Mouse (Mus musculus): ENCODE results near the gene Ctnnb1. TPM values are rescaled to one million over a fixed set of nuclear protein-coding genes. Genes with fewer than 3 reads are reported as not detected.

Gene Ctnnb1
- polyA plus RNA-seq, 1 experiment from 2014 or later = 470 TPM

DNA sequence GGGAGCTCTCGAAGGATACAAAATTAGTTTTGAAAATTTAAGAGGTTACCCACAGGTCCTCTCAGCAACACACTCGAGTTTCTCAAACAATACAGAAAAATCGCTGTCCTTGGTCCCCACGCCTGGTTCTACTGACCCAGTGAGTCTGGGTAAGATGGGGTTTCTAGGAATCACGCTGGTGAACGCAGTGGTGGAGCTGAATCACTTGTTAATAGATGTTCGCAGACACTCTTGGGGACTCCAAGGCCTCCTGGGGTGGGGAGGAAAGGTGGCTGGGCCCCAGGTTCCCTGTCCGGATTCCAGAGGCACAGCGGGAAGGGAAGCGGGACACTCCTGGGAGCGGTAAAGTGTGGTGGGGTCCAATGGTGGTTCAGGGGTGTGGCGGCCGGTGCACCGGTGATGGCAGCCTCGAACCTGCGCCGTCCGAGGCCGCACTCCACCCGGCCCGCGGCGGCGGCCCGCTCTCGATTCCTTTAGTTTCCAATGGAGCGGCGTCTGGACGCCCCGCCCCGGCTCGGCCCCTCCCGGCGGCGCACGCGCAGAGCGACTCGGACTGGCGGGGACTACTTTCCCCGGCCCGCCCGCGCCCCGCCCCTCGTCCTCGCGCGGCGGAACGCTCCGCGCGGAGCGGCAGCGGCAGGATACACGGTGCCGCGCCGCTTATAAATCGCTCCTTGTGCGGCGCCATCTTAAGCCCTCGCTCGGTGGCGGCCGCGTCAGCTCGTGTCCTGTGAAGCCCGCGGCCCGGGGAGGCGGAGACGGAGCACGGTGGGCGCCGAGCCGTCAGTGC lies 4.0 kb downstream of the Ctnnb1 start:
- H3K9ac ChIP-seq (ENCODE audit: low read depth, low read length) = peak overlapping the region; percentile 99
- H3K27ac ChIP-seq = peak overlapping the region; percentile 97
- ATAC-seq (replicated peaks; ENCODE audit: low FRiP score, low read depth) (peak; percentile 89), DNase-seq (ENCODE audit: low spot score) (peak; percentile 94)
- H3K27me3 ChIP-seq (ENCODE audit: insufficient read depth, low read length) = no peaks in the 10 kb centered on the region
- no peaks in the 10 kb centered on the region for H3K9me3 ChIP-seq (replicated peaks; ENCODE audit: low read length)
- H3K4me1 ChIP-seq (replicated peaks; ENCODE audit: insufficient read depth, low read length) = peaks cover 23% of the 10 kb centered on the region
- H3K4me2 ChIP-seq (ENCODE audit: low read length) = peak overlapping the region; percentile 69
- H3K4me3 ChIP-seq (replicated peaks; ENCODE audit: low read depth, low read length) = peak overlapping the region; percentile 87
- 7% methylated on average over 67 of the region's 78 CpGs for WGBS
- H3K36me3 ChIP-seq (ENCODE audit: insufficient read depth, low read length) = no peaks in the 10 kb centered on the region
- TF ChIP-seq CTCF (IDR thresholded peaks at IDR 0.05; ENCODE audit: low read depth) = no peak

DNA sequence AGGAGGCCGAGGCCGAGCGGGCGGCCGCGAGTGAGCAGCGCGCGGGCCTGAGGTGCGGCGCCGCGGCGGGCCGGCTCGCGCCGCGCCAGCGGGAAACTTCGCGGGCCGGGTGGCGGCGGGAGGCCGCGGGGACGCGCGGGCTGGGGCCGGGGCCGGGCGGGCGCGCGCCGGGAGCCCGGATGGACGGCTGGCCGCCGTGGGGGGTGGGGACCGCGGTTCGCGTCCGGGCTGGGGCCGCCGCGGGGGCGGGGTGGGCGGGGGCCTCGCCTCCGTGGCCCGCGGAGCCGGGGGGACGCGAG lies 4.5 kb downstream of the Ctnnb1 start:
- H3K4me2 ChIP-seq (ENCODE audit: low read length) = peak overlapping the region; percentile 69
- WGBS = under 1% methylated on average over 33 of the region's 58 CpGs
- ATAC-seq (replicated peaks; ENCODE audit: low FRiP score, low read depth) (peak; percentile 68), DNase-seq (ENCODE audit: low spot score) (no peak)
- no peak for TF ChIP-seq CTCF (IDR thresholded peaks at IDR 0.05; ENCODE audit: low read depth)
- H3K9ac ChIP-seq (ENCODE audit: low read depth, low read length) = peak overlapping the region; percentile 99
- no peaks in the 10 kb centered on the region for H3K36me3 ChIP-seq (ENCODE audit: insufficient read depth, low read length)
- H3K27me3 ChIP-seq (ENCODE audit: insufficient read depth, low read length) = no peaks in the 10 kb centered on the region
- peak overlapping the region; percentile 97 for H3K27ac ChIP-seq
- peak overlapping the region; percentile 87 for H3K4me3 ChIP-seq (replicated peaks; ENCODE audit: low read depth, low read length)
- H3K9me3 ChIP-seq (replicated peaks; ENCODE audit: low read length) = no peaks in the 10 kb centered on the region
- peaks cover 23% of the 10 kb centered on the region for H3K4me1 ChIP-seq (replicated peaks; ENCODE audit: insufficient read depth, low read length)

DNA sequence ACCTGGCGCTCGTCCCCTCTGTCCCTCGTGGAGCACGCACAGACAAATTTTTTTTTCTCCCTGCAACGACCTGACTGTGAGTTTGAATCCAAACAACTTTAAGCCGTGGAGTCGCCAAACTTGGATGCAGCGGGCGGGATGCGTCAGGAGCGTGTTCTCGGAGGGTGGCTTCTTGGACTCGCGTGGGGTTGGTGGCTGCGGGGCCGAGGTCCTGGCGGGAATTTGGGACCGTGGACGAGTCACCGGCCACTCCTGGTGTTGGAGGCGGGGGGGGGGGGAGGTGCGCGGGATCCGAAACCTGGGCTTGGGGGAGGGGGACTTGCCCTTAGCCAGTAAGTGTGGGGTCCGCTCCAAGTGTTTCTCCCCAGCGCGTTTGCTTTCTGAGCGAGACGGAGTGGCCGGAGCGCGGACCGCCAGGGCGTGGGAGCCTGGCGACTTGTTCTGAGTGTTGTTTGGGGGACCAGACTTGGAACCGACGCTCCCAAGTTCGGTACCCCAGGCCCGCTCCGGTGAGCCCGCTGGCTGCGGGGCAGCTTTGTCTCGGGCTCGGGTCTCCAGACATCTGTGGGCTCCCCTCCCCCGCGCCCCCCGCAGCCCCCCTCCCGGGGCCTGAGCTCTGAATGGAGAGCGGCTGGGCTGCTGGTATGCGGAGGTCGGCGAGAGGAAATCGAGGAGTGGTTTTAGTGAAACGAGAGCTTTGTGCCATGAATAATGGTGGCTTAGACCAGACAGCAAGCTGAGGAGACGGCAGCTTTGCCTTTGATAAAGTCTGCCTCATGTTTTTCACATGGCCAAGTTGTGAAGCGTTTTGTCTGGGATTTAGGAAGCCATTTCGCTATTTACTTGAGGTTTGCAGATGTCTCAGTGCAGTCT lies 5.1 kb downstream of the Ctnnb1 start:
- ATAC-seq (replicated peaks; ENCODE audit: low FRiP score, low read depth) = peak; percentile 19; the same call in 1 of the 2 replicates
- Histone ChIP-seq H3K9ac (ENCODE audit: low read depth, low read length) (peak overlapping the region; percentile 99), H3K9me3 (replicated peaks; ENCODE audit: low read length) (no peaks in the 10 kb centered on the region), H3K27me3 (ENCODE audit: insufficient read depth, low read length) (no peaks in the 10 kb centered on the region), H3K36me3 (ENCODE audit: insufficient read depth, low read length) (no peaks in the 10 kb centered on the region), H3K4me3 (replicated peaks; ENCODE audit: low read depth, low read length) (peak overlapping the region; percentile 87), H3K27ac (peak overlapping the region; percentile 97), H3K4me1 (replicated peaks; ENCODE audit: insufficient read depth, low read length) (peaks cover 23% of the 10 kb centered on the region), H3K4me2 (ENCODE audit: low read length) (peak overlapping the region; percentile 69)
- peak; percentile 88 for DNase-seq (ENCODE audit: low spot score)
- TF ChIP-seq CTCF (IDR thresholded peaks at IDR 0.05; ENCODE audit: low read depth) = no peak
- WGBS = under 1% methylated on average over 52 of the region's 57 CpGs

DNA sequence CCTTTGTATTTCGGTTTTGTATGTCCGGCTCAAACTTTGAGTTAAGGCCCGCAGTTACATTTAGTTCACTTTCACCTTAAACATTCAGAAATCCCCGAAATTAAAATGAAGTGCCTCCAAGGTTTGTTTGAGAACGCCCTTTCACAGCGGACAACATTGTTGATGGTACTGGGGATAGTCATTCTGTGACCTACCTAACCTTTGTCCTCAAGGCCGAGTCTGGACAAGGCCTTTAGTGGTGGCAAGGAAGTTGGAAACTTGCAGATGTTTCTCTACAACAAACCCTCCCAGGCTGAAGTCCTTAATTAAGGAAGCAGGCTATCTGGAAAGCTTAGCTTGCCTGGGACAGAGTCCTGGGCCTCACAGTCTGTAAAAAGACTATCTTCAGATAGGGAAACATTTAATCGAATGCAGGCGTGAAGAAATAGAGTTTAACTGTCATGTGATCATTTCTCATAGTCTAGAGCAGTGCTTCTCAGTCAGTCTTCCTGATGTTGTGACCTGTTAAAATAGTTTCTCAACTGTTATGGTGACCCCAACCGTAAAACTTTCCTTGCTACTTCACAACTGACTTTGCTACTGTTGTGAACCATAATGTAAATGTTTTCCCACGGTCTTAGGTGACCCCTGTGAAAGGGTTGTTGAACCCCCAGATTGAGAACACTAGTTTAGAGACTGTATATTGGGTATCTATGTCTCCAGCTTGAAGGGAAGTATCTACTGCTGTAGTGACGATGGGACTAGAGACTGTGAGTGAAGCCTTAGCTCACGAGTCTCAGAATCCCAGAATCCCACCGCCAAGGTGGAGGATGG lies 6.0 kb downstream of the Ctnnb1 start:
- no peak for TF ChIP-seq CTCF (IDR thresholded peaks at IDR 0.05; ENCODE audit: low read depth)
- Histone ChIP-seq H3K36me3 (ENCODE audit: insufficient read depth, low read length) (no peaks in the 10 kb centered on the region), H3K4me3 (replicated peaks; ENCODE audit: low read depth, low read length) (peak overlapping the region; percentile 87), H3K4me2 (ENCODE audit: low read length) (peak overlapping the region; percentile 69), H3K9me3 (replicated peaks; ENCODE audit: low read length) (no peaks in the 10 kb centered on the region), H3K4me1 (replicated peaks; ENCODE audit: insufficient read depth, low read length) (peaks cover 28% of the 10 kb centered on the region), H3K9ac (ENCODE audit: low read depth, low read length) (peak overlapping the region; percentile 99), H3K27ac (peak overlapping the region; percentile 97), H3K27me3 (ENCODE audit: insufficient read depth, low read length) (no peaks in the 10 kb centered on the region)
- no peak for ATAC-seq (replicated peaks; ENCODE audit: low FRiP score, low read depth)
- DNase-seq (ENCODE audit: low spot score) = peak; percentile 22
- WGBS = 2% methylated on average over 14 of the region's 14 CpGs

DNA sequence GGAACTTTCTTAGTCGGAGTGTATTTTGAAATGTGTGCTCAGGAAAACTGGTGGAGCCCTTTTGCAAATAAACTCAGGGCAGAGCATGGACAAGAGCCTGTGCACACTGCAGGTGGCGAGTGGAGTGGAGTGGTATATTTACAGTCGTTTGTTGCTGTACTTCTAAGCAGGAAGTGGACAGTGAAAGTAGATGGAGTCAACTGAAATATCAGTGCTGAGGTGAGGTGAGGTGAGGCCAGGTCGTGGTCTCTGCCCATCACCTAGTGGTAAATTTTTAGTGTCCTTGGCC lies 6.6 kb downstream of the Ctnnb1 start:
- Histone ChIP-seq H3K27ac (peak overlapping the region; percentile 97), H3K4me1 (replicated peaks; ENCODE audit: insufficient read depth, low read length) (peaks cover 28% of the 10 kb centered on the region), H3K9ac (ENCODE audit: low read depth, low read length) (peak overlapping the region; percentile 99; the same call in 1 of the 2 replicates), H3K27me3 (ENCODE audit: insufficient read depth, low read length) (no peaks in the 10 kb centered on the region), H3K9me3 (replicated peaks; ENCODE audit: low read length) (no peaks in the 10 kb centered on the region), H3K36me3 (ENCODE audit: insufficient read depth, low read length) (no peaks in the 10 kb centered on the region), H3K4me3 (replicated peaks; ENCODE audit: low read depth, low read length) (peak overlapping the region; percentile 87), H3K4me2 (ENCODE audit: low read length) (peak overlapping the region; percentile 69)
- no peak for TF ChIP-seq CTCF (IDR thresholded peaks at IDR 0.05; ENCODE audit: low read depth)
- DNase-seq (ENCODE audit: low spot score) (no peak), ATAC-seq (replicated peaks; ENCODE audit: low FRiP score, low read depth) (no peak)
- 4% methylated on average over 4 of the region's 4 CpGs for WGBS

DNA sequence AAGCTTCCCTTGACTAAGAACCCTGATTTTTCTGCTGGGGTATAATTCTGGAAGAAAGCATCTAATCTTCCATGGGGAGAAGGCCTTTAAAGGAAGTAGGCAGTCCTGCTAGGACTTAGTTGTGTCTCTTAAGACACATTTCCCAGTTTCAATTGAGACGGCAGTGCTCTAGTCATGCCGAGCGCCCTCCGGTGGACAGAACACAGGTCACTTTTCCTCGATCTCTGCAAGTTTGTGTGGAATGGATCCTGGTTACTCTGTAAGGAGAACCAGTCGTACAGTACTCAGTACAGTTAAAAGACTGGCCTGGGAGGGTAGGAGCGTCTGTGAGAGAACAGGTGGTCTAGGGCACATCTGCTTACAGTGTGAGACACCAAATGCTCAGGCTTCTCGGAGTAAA lies 7.3 kb downstream of the Ctnnb1 start:
- Histone ChIP-seq H3K4me3 (replicated peaks; ENCODE audit: low read depth, low read length) (peak overlapping the region; percentile 87), H3K9ac (ENCODE audit: low read depth, low read length) (0 out of 2 replicates have a peak overlapping the region, but pooled peaks have one; percentile 24), H3K36me3 (ENCODE audit: insufficient read depth, low read length) (no peaks in the 10 kb centered on the region), H3K4me2 (ENCODE audit: low read length) (peak overlapping the region; percentile 69), H3K9me3 (replicated peaks; ENCODE audit: low read length) (no peaks in the 10 kb centered on the region), H3K27ac (no peak overlapping the region), H3K4me1 (replicated peaks; ENCODE audit: insufficient read depth, low read length) (peaks cover 28% of the 10 kb centered on the region), H3K27me3 (ENCODE audit: insufficient read depth, low read length) (no peaks in the 10 kb centered on the region)
- ATAC-seq (replicated peaks; ENCODE audit: low FRiP score, low read depth) (no peak), DNase-seq (ENCODE audit: low spot score) (peak; percentile 90)
- TF ChIP-seq CTCF (IDR thresholded peaks at IDR 0.05; ENCODE audit: low read depth) = peak; percentile 79
- WGBS = 7% methylated on average over 8 of the region's 8 CpGs
